Mouse (Mus musculus) MEL (cell line): ENCODE data around the gene Wwc1. TPM values are rescaled to one million over a fixed set of nuclear protein-coding genes. Genes with fewer than 3 reads are reported as not detected.

Experiments
- DNase-seq: peaks from one replicate; pipeline ENCODE4 v3.0.0; 2011; ENCODE audit warnings: low read depth, low spot score
- H3K27ac ChIP-seq: 2 replicates; pipeline ENCODE4 v1.5.1; 2012; ENCODE audit warnings: low read depth, mild to moderate bottlenecking, control low read depth, low read length, moderate library complexity; ENCODE audit not compliant: control insufficient read depth
- H3K27me3 ChIP-seq, 2 experiments: fragments of 150-350 bp in 1 of 2; sonication (generic) in 1 of 2; 2 replicates each; pipeline ENCODE4 v1.6.1; 2012; ENCODE audit warnings: low read length in 2 of 2, mild to moderate bottlenecking in 2 of 2, improper control_type of control experiment in 1 of 2, moderate library complexity in 1 of 2; ENCODE audit not compliant: insufficient read depth in 2 of 2, control insufficient read depth in 1 of 2
- H3K36me3 ChIP-seq, 2 experiments: 2 replicates each; pipeline ENCODE4 v1.6.1; 2012 to 2014; ENCODE audit warnings: low read length in 2 of 2, improper control_type of control experiment in 1 of 2, inconsistent platforms in 1 of 2, mild to moderate bottlenecking in 1 of 2; ENCODE audit not compliant: insufficient read depth in 2 of 2, control insufficient read depth in 1 of 2
- H3K4me1 ChIP-seq, 2 experiments: fragments of 150-350 bp in 1 of 2; sonication (generic) in 1 of 2; 2 replicates each; pipeline ENCODE4 v1.6.1; 2012; ENCODE audit warnings: low read length in 2 of 2, improper control_type of control experiment in 1 of 2, mild to moderate bottlenecking in 1 of 2; ENCODE audit not compliant: insufficient read depth in 2 of 2, control insufficient read depth in 1 of 2
- H3K4me3 ChIP-seq, 2 experiments: fragments of 150-350 bp in 1 of 2; sonication (generic) in 1 of 2; 2 replicates each; pipeline ENCODE4 v1.5.1; 2012; ENCODE audit warnings: low read depth in 2 of 2, low read length in 2 of 2, mild to moderate bottlenecking in 2 of 2, moderate library complexity in 2 of 2, control low read depth in 1 of 2, improper control_type of control experiment in 1 of 2; ENCODE audit not compliant: control insufficient read depth in 1 of 2, insufficient read depth in 1 of 2
- H3K79me2 ChIP-seq: 2 replicates; pipeline ENCODE4 v1.6.1; 2012; ENCODE audit warnings: mild to moderate bottlenecking, low read length, moderate library complexity; ENCODE audit not compliant: control insufficient read depth, poor library complexity, insufficient read depth
- H3K9ac ChIP-seq: 2 replicates; pipeline ENCODE4 v1.6.1; 2012; ENCODE audit warnings: low read depth, mild to moderate bottlenecking, control low read depth, low read length, moderate library complexity; ENCODE audit not compliant: control insufficient read depth, poor library complexity, severe bottlenecking
- H3K9me3 ChIP-seq: fragments of 150-350 bp; sonication (generic); replicated peaks from 2 replicates; pipeline ENCODE4 v1.6.1; 2012; ENCODE audit warnings: mild to moderate bottlenecking, low read length, improper control_type of control experiment, moderate library complexity; ENCODE audit not compliant: insufficient read depth
- BHLHE40 ChIP-seq: IDR thresholded peaks from 2 replicates; pipeline ENCODE4 v1.6.1; 2012; ENCODE audit warnings: low read depth, mild to moderate bottlenecking, inconsistent platforms, low read length, improper control_type of control experiment, borderline replicate concordance
- CTCF ChIP-seq, 3 experiments: IDR thresholded peaks in 2 of 3; conservative IDR thresholded peaks in 1 of 3; 2 replicates each; pipeline ENCODE4 v1.5.1; 2011 to 2012; ENCODE audit warnings: low read length in 3 of 3, low read depth in 2 of 3, mild to moderate bottlenecking in 2 of 3, improper control_type of control experiment in 1 of 3, inconsistent platforms in 1 of 3, mixed read lengths in 1 of 3, moderate library complexity in 1 of 3; ENCODE audit not compliant: control insufficient read depth in 1 of 3, insufficient read depth in 1 of 3, poor library complexity in 1 of 3, severe bottlenecking in 1 of 3
- E2F4 ChIP-seq: IDR thresholded peaks from 2 replicates; pipeline ENCODE4 v1.6.1; 2011; ENCODE audit warnings: low read depth, low read length, improper control_type of control experiment, borderline replicate concordance
- ELF1 ChIP-seq: IDR thresholded peaks from 2 replicates; pipeline ENCODE4 v1.6.1; 2014; ENCODE audit warnings: low read depth, mild to moderate bottlenecking, inconsistent platforms, low read length, improper control_type of control experiment, moderate library complexity
- GABPA ChIP-seq: IDR thresholded peaks from 2 replicates; pipeline ENCODE4 v1.6.1; 2012; ENCODE audit warnings: low read depth, mild to moderate bottlenecking, inconsistent platforms, low read length, improper control_type of control experiment, moderate library complexity
- HCFC1 ChIP-seq: IDR thresholded peaks from 2 replicates; pipeline ENCODE4 v1.6.1; 2012; ENCODE audit warnings: low read depth, mild to moderate bottlenecking, inconsistent platforms, low read length, improper control_type of control experiment, moderate library complexity
- MAX ChIP-seq: IDR thresholded peaks from 2 replicates; pipeline ENCODE4 v1.6.1; 2011; ENCODE audit warnings: low read length, improper control_type of control experiment
- MAZ ChIP-seq: IDR thresholded peaks from 2 replicates; pipeline ENCODE4 v1.6.1; 2012; ENCODE audit warnings: low read depth, mild to moderate bottlenecking, inconsistent platforms, low read length, improper control_type of control experiment
- MXI1 ChIP-seq: IDR thresholded peaks from 2 replicates; pipeline ENCODE4 v1.6.1; 2011; ENCODE audit warnings: mild to moderate bottlenecking, low read depth, low read length, improper control_type of control experiment
- MYB ChIP-seq: IDR thresholded peaks from 2 replicates; pipeline ENCODE4 v1.6.1; 2011; ENCODE audit warnings: mild to moderate bottlenecking, low read depth, low read length, improper control_type of control experiment
- MYC ChIP-seq: IDR thresholded peaks from 2 replicates; pipeline ENCODE4 v1.6.1; 2011; ENCODE audit warnings: low read depth, mild to moderate bottlenecking, low read length, improper control_type of control experiment, moderate library complexity
- NRF1 ChIP-seq: IDR thresholded peaks from 2 replicates; pipeline ENCODE4 v1.6.1; 2014; ENCODE audit warnings: low read depth, mild to moderate bottlenecking, inconsistent platforms, low read length, improper control_type of control experiment, moderate library complexity; ENCODE audit not compliant: poor library complexity, insufficient read depth, severe bottlenecking
- POLR2A ChIP-seq, 2 experiments: IDR thresholded peaks; 2 replicates each; pipeline ENCODE4 v1.6.1; 2011 to 2012; ENCODE audit warnings: low read length in 2 of 2, mild to moderate bottlenecking in 2 of 2, control low read depth in 1 of 2, improper control_type of control experiment in 1 of 2, low read depth in 1 of 2, moderate library complexity in 1 of 2; ENCODE audit not compliant: control insufficient read depth in 1 of 2, insufficient read depth in 1 of 2, poor library complexity in 1 of 2
- POLR2AphosphoS2 ChIP-seq: IDR thresholded peaks from 2 replicates; pipeline ENCODE4 v1.6.1; 2011; ENCODE audit warnings: low read length, improper control_type of control experiment
- POLR2AphosphoS5 ChIP-seq: IDR thresholded peaks from 2 replicates; pipeline ENCODE4 v1.6.1; 2012; ENCODE audit warnings: low read depth, borderline replicate concordance, mild to moderate bottlenecking, inconsistent platforms, low read length, moderate library complexity, mixed read lengths
- RAD21 ChIP-seq: IDR thresholded peaks from 2 replicates; pipeline ENCODE4 v1.6.1; 2011; ENCODE audit warnings: mild to moderate bottlenecking, low read depth, low read length, improper control_type of control experiment
- RCOR1 ChIP-seq: IDR thresholded peaks from 2 replicates; pipeline ENCODE4 v1.6.1; 2012; ENCODE audit warnings: low read depth, mild to moderate bottlenecking, inconsistent platforms, low read length, improper control_type of control experiment
- SIN3A ChIP-seq: IDR thresholded peaks from 2 replicates; pipeline ENCODE4 v1.6.1; 2012; ENCODE audit warnings: low read length, improper control_type of control experiment, inconsistent platforms
- SMC3 ChIP-seq: IDR thresholded peaks from 2 replicates; pipeline ENCODE4 v1.6.1; 2011; ENCODE audit warnings: low read depth, low read length, improper control_type of control experiment
- TBP ChIP-seq: IDR thresholded peaks from 2 replicates; pipeline ENCODE4 v1.8.0; 2011; ENCODE audit warnings: low read depth, low read length, improper control_type of control experiment
- UBTF ChIP-seq: IDR thresholded peaks from 2 replicates; pipeline ENCODE4 v1.6.1; 2012; ENCODE audit warnings: low read depth, mild to moderate bottlenecking, inconsistent platforms, low read length, improper control_type of control experiment, moderate library complexity, borderline replicate concordance; ENCODE audit not compliant: insufficient read depth
- USF1 ChIP-seq: IDR thresholded peaks from 2 replicates; pipeline ENCODE4 v1.6.1; 2014; ENCODE audit warnings: low read depth, mild to moderate bottlenecking, inconsistent platforms, low read length, improper control_type of control experiment, moderate library complexity
- ZC3H11A ChIP-seq: IDR thresholded peaks from 2 replicates; pipeline ENCODE4 v1.6.1; 2012; ENCODE audit warnings: low read depth, mild to moderate bottlenecking, inconsistent platforms, low read length, improper control_type of control experiment
- ZKSCAN1 ChIP-seq: IDR thresholded peaks from 2 replicates; pipeline ENCODE4 v1.6.1; 2012; ENCODE audit warnings: low read depth, mild to moderate bottlenecking, inconsistent platforms, low read length, improper control_type of control experiment, moderate library complexity
- polyA plus RNA-seq, 2 experiments: library from polyadenylated mRNA; stranded (reverse) in 1 of 2; unstranded in 1 of 2; fragments of >175 nt in 1 of 2; fragments of >200 nt in 1 of 2; gene quantifications; 2 replicates each; pipeline versions ENCODE4 v1.2.1 to v1.2.4; 2012; ENCODE audit warnings: low replicate concordance in 2 of 2, low read depth in 1 of 2; ENCODE audit not compliant: insufficient read length in 2 of 2, insufficient read depth in 1 of 2, missing spikeins in 1 of 2
- total RNA-seq: library from RNA; depleted of rRNA; stranded (reverse); fragments of 300-350 nt; gene quantifications from 2 replicates; pipeline ENCODE4 v1.2.3, GENCODE M21; 2012

Gene Wwc1
- total and polyA plus RNA-seq, 3 experiments: 0.39 to 0.46 TPM; not detected in 1

DNA sequence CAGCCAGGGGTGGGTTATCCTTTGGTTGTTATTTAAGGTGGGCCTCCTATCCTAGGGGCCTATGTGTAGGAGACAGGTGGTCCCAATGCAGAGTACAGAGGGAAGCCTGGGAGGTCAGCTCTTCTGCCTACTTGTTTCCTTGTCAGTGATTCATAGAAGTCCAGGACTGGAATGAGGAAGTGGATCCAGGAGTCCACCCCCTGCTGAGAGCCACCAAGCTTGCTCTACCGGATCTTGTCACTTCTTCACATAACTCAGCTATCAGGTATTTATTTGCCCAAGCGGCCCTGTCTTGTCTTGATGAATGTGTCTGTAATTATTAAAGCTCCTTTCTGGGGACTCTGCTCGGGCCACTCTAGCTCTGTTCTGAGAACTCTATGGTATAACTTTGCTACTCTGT lies 24.8 kb downstream of the Wwc1 start:
- Histone ChIP-seq H3K27me3 (no peaks in the 10 kb centered on the region), H3K4me3 (no peak overlapping the region), H3K9me3 (no peaks in the 10 kb centered on the region), H3K79me2 (no peaks in the 10 kb centered on the region), H3K36me3 (no peaks in the 10 kb centered on the region), H3K4me1 (no peaks in the 10 kb centered on the region), H3K9ac (no peak overlapping the region), H3K27ac (no peak overlapping the region)
- DNase-seq: no peak
- TF ChIP-seq POLR2AphosphoS2 (no peak), POLR2A (IDR thresholded peaks at IDR 0.05; ENCODE audit: control insufficient read depth in 1 of 2, insufficient read depth in 1 of 2, low read depth in 1 of 2, low read length in 2 of 2, poor library complexity in 1 of 2) (no peak)

DNA sequence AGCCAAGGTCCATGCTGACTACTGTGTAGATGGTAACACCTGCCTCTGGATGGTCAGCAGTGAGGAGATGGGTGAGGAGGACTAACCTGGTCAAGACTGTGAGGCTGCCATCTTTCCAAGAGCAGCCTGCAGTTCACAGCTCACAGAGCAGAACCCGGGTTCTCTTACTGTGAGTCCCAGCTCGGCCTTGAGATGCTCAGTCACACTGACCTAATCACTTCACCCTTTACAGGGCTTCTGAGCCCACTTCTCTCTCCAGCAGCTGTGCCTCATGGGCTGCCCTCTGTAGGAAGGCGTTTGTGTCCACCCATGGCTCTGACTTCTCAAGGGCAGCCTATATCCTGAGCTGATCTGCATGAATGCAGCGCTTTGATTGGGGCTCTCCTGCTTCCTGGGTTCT lies 27.1 kb downstream of the Wwc1 start:
- TF ChIP-seq NRF1 (no peak), BHLHE40 (no peak), POLR2AphosphoS5 (no peak), GABPA (no peak), E2F4 (no peak), SIN3A (no peak), MXI1 (no peak), HCFC1 (no peak), POLR2A (IDR thresholded peaks at IDR 0.05; ENCODE audit: control insufficient read depth in 1 of 2, insufficient read depth in 1 of 2, low read depth in 1 of 2, low read length in 2 of 2, poor library complexity in 1 of 2) (no peak), MYC (no peak), CTCF (IDR thresholded peaks at IDR 0.05 in 2 of 3, conservative IDR thresholded peaks at IDR 0.05 in 1 of 3; ENCODE audit: control insufficient read depth in 1 of 3, insufficient read depth in 1 of 3, low read depth in 2 of 3, low read length in 3 of 3, poor library complexity in 1 of 3, severe bottlenecking in 1 of 3) (no peak), MAZ (no peak), ZKSCAN1 (no peak), RAD21 (no peak), MYB (no peak)
- no peak overlapping the region for H3K4me3 ChIP-seq
- no peaks in the 10 kb centered on the region for H3K27me3 ChIP-seq
- DNase-seq: no peak
- H3K4me1 ChIP-seq: no peaks in the 10 kb centered on the region
- no peaks in the 10 kb centered on the region for H3K36me3 ChIP-seq
- H3K9me3 ChIP-seq: no peaks in the 10 kb centered on the region
- H3K27ac ChIP-seq: no peak overlapping the region
- no peak overlapping the region for H3K9ac ChIP-seq
- H3K79me2 ChIP-seq: no peaks in the 10 kb centered on the region

DNA sequence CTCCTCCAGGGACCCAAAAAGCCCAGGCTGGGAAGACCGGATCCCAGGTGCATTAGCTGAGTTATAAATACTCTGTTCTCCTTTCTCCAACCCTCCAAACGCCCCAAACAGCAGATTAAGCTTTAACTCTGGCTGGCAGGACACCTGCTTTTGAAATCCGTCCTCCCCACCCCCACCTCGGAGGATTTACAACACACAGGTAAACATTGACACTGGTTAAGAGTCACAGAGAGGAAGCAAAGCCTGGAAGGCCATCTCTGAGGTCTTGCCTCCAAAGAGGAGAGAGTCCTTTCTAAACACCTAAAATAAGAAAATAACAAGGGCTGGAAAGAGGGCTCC lies 28.6 kb downstream of the Wwc1 start:
- H3K4me3 ChIP-seq: no peak overlapping the region
- H3K9me3 ChIP-seq: no peaks in the 10 kb centered on the region
- H3K27me3 ChIP-seq: no peaks in the 10 kb centered on the region
- H3K9ac ChIP-seq: no peak overlapping the region
- H3K4me1 ChIP-seq: no peaks in the 10 kb centered on the region
- no peaks in the 10 kb centered on the region for H3K79me2 ChIP-seq
- TF ChIP-seq USF1 (no peak), ZKSCAN1 (no peak), HCFC1 (no peak), MAX (no peak), UBTF (no peak), MAZ (no peak), POLR2A (IDR thresholded peaks at IDR 0.05; ENCODE audit: control insufficient read depth in 1 of 2, insufficient read depth in 1 of 2, low read depth in 1 of 2, low read length in 2 of 2, poor library complexity in 1 of 2) (no peak), TBP (no peak), ZC3H11A (no peak), RCOR1 (no peak), SMC3 (no peak), MYB (no peak), ELF1 (no peak), CTCF (IDR thresholded peaks at IDR 0.05 in 2 of 3, conservative IDR thresholded peaks at IDR 0.05 in 1 of 3; ENCODE audit: control insufficient read depth in 1 of 3, insufficient read depth in 1 of 3, low read depth in 2 of 3, low read length in 3 of 3, poor library complexity in 1 of 3, severe bottlenecking in 1 of 3) (no peak)
- no peak overlapping the region for H3K27ac ChIP-seq
- H3K36me3 ChIP-seq: no peaks in the 10 kb centered on the region
- DNase-seq: no peak
